Mouse (Mus musculus) spleen, adult 2 months (tissue): ENCODE data around the gene Ctcfl.

ENCODE experiments used
- CTCF ChIP-seq: fragments of 200-500 bp; IDR thresholded peaks from 2 replicates; pipeline ENCODE4 v1.5.1; 2011; ENCODE audit warnings: mild to moderate bottlenecking, inconsistent platforms; ENCODE audit not compliant: insufficient read depth, insufficient read length, insufficient replicate concordance; ENCODE audit errors: extremely low read depth
- POLR2A ChIP-seq: fragments of 200-500 bp; IDR thresholded peaks from 2 replicates; pipeline ENCODE4 v1.6.1; 2011; ENCODE audit warnings: low read depth, low read length, inconsistent platforms

GRCm38 (mm10) chr2:173072948-173073347 is 46.4 kb downstream of the Ctcfl start:
- TF ChIP-seq POLR2A (no peak), CTCF (no peak)
